Mouse (Mus musculus): ENCODE measurements around the gene Lama4. TPM values are rescaled to one million over a fixed set of nuclear protein-coding genes. Genes with fewer than 3 reads are reported as not detected.

The Lama4 gene
- 94.2 and 95.1 TPM in 2 replicates for polyA plus RNA-seq (2015; fragmentation: Nextera tagmentation; extraction: Ambion mirVana)

- no peaks in the 10 kb centered on the region for H3K36me3 ChIP-seq
- H3K27me3 ChIP-seq = no peaks in the 10 kb centered on the region
- peak within 1 kb of the TSS; percentile 92 for H3K27ac ChIP-seq (replicated peaks)
- H3K4me2 ChIP-seq (replicated peaks) = peak within 1 kb of the TSS; percentile 60
- peaks cover 16% of the 10 kb centered on the region for H3K4me1 ChIP-seq
- peak; percentile 84 for ATAC-seq (ENCODE audit: insufficient number of reproducible peaks, low FRiP score, low TSS enrichment, low read depth)
- peak within 1 kb of the TSS; percentile 64 for H3K9ac ChIP-seq
- 2% methylated on average over 24 of the region's 24 CpGs for WGBS
- no peaks in the 10 kb centered on the region for H3K9me3 ChIP-seq (replicated peaks)
- peak within 1 kb of the TSS; percentile 61 for H3K4me3 ChIP-seq (replicated peaks)
These were observed at the start of gene Lama4 for GRCm38 (mm10) chr10:38965075-38965781. Gene Lama4, plus strand, starts transcription at chr10:38965515.

- ATAC-seq (ENCODE audit: insufficient number of reproducible peaks, low FRiP score, low TSS enrichment, low read depth) = no peak
- H3K4me2 ChIP-seq (replicated peaks) = no peak overlapping the region
- WGBS = 58% methylated on average over 4 of the region's 4 CpGs
- no peak overlapping the region for H3K9ac ChIP-seq
- no peaks in the 10 kb centered on the region for H3K9me3 ChIP-seq (replicated peaks)
- no peaks in the 10 kb centered on the region for H3K36me3 ChIP-seq
- no peak overlapping the region for H3K4me3 ChIP-seq (replicated peaks)
- no peak overlapping the region for H3K27ac ChIP-seq (replicated peaks)
- H3K4me1 ChIP-seq = no peaks in the 10 kb centered on the region; the same call in 1 of the 2 replicates
- no peaks in the 10 kb centered on the region for H3K27me3 ChIP-seq
These were observed 49.2 kb upstream of the Lama4 start for GRCm38 (mm10) chr10:38916027-38916617.

- Histone ChIP-seq H3K9ac (no peak overlapping the region), H3K4me3 (replicated peaks) (no peak overlapping the region), H3K27me3 (no peaks in the 10 kb centered on the region), H3K36me3 (no peaks in the 10 kb centered on the region), H3K4me2 (replicated peaks) (no peak overlapping the region), H3K9me3 (replicated peaks) (no peaks in the 10 kb centered on the region), H3K4me1 (no peaks in the 10 kb centered on the region), H3K27ac (replicated peaks) (no peak overlapping the region)
- no peak for ATAC-seq (ENCODE audit: insufficient number of reproducible peaks, low FRiP score, low TSS enrichment, low read depth)
- 81% methylated on average over 6 of the region's 6 CpGs for WGBS
These were observed 36.2 kb upstream of the Lama4 start for GRCm38 (mm10) chr10:38928940-38929697.

GRCm38 (mm10) chr10:38944701-38945100, 20.6 kb upstream of the Lama4 start:
- Histone ChIP-seq H3K36me3 (no peaks in the 10 kb centered on the region), H3K4me3 (replicated peaks) (no peak overlapping the region), H3K9ac (no peak overlapping the region), H3K9me3 (replicated peaks) (no peaks in the 10 kb centered on the region), H3K4me1 (no peaks in the 10 kb centered on the region), H3K27me3 (no peaks in the 10 kb centered on the region), H3K4me2 (replicated peaks) (no peak overlapping the region), H3K27ac (replicated peaks) (no peak overlapping the region)
- ATAC-seq (ENCODE audit: insufficient number of reproducible peaks, low FRiP score, low TSS enrichment, low read depth) = no peak
- 42% methylated on average over 2 of the region's 2 CpGs for WGBS

GRCm38 (mm10) chr10:38961920-38962319, 3.4 kb upstream of the Lama4 start:
- H3K36me3 ChIP-seq = no peaks in the 10 kb centered on the region
- H3K27me3 ChIP-seq = no peaks in the 10 kb centered on the region
- peaks cover 5% of the 10 kb centered on the region; the same call in 1 of the 2 replicates for H3K4me1 ChIP-seq
- no peak for ATAC-seq (ENCODE audit: insufficient number of reproducible peaks, low FRiP score, low TSS enrichment, low read depth)
- H3K4me3 ChIP-seq (replicated peaks) = no peak overlapping the region
- 49% methylated on average over 2 of the region's 2 CpGs for WGBS
- H3K9ac ChIP-seq = no peak overlapping the region
- no peak overlapping the region for H3K4me2 ChIP-seq (replicated peaks)
- no peaks in the 10 kb centered on the region for H3K9me3 ChIP-seq (replicated peaks)
- no peak overlapping the region for H3K27ac ChIP-seq (replicated peaks)

- Histone ChIP-seq H3K4me3 (replicated peaks) (peak overlapping the region; percentile 61; the same call in 1 of the 2 replicates), H3K9me3 (replicated peaks) (no peaks in the 10 kb centered on the region), H3K27ac (replicated peaks) (peak overlapping the region; percentile 92), H3K36me3 (no peaks in the 10 kb centered on the region), H3K4me1 (peaks cover 12% of the 10 kb centered on the region), H3K27me3 (no peaks in the 10 kb centered on the region), H3K9ac (no peak overlapping the region), H3K4me2 (replicated peaks) (peak overlapping the region; percentile 60)
- WGBS = 54% methylated on average over 4 of the region's 4 CpGs
- peak; percentile 12; the same call in 1 of the 2 replicates for ATAC-seq (ENCODE audit: insufficient number of reproducible peaks, low FRiP score, low TSS enrichment, low read depth)
These were observed 618 bp upstream of the Lama4 start for GRCm38 (mm10) chr10:38964719-38965074.

- ATAC-seq (ENCODE audit: insufficient number of reproducible peaks, low FRiP score, low TSS enrichment, low read depth) = peak; percentile 56
- WGBS = 7% methylated on average over 14 of the region's 14 CpGs
- H3K36me3 ChIP-seq = no peaks in the 10 kb centered on the region
These were observed 542 bp downstream of the Lama4 start for GRCm38 (mm10) chr10:38965857-38966256.

GRCm38 (mm10) chr10:38966646-38967045, 1.3 kb downstream of the Lama4 start:
- ATAC-seq (ENCODE audit: insufficient number of reproducible peaks, low FRiP score, low TSS enrichment, low read depth) = no peak
- Histone ChIP-seq H3K9ac (peak overlapping the region; percentile 64), H3K27ac (replicated peaks) (peak overlapping the region; percentile 92)

More at GRCm38 (mm10) chr10:38965857-38966256, 542 bp downstream of the Lama4 start:
- Histone ChIP-seq H3K27me3 (no peaks in the 10 kb centered on the region), H3K27ac (replicated peaks) (peak overlapping the region; percentile 92), H3K4me1 (peaks cover 16% of the 10 kb centered on the region), H3K9ac (peak overlapping the region; percentile 64), H3K9me3 (replicated peaks) (no peaks in the 10 kb centered on the region), H3K4me2 (replicated peaks) (peak overlapping the region; percentile 60), H3K4me3 (replicated peaks) (peak overlapping the region; percentile 61)

GRCm38 (mm10) chr10:38968326-38969072, 3.2 kb downstream of the Lama4 start:
- 55% methylated on average over 10 of the region's 10 CpGs for WGBS
- H3K9me3 ChIP-seq (replicated peaks) = no peaks in the 10 kb centered on the region
- no peaks in the 10 kb centered on the region for H3K36me3 ChIP-seq
- peak overlapping the region; percentile 71 for H3K27ac ChIP-seq (replicated peaks)
- H3K9ac ChIP-seq = no peak overlapping the region
- 0 out of 2 replicates have a peak, but pooled peaks have one; percentile 21 for ATAC-seq (ENCODE audit: insufficient number of reproducible peaks, low FRiP score, low TSS enrichment, low read depth)
- H3K4me2 ChIP-seq (replicated peaks) = peak overlapping the region; percentile 60
- peak overlapping the region; percentile 61 for H3K4me3 ChIP-seq (replicated peaks)
- peaks cover 20% of the 10 kb centered on the region for H3K4me1 ChIP-seq
- H3K27me3 ChIP-seq = no peaks in the 10 kb centered on the region

More at GRCm38 (mm10) chr10:38966646-38967045, 1.3 kb downstream of the Lama4 start:
- Histone ChIP-seq H3K4me1 (peaks cover 16% of the 10 kb centered on the region), H3K4me3 (replicated peaks) (peak overlapping the region; percentile 61), H3K9me3 (replicated peaks) (no peaks in the 10 kb centered on the region), H3K27me3 (no peaks in the 10 kb centered on the region), H3K4me2 (replicated peaks) (peak overlapping the region; percentile 60), H3K36me3 (no peaks in the 10 kb centered on the region)
- WGBS = 62% methylated on average over 2 of the region's 2 CpGs

GRCm38 (mm10) chr10:38969543-38969942, 4.2 kb downstream of the Lama4 start:
- no peaks in the 10 kb centered on the region for H3K36me3 ChIP-seq
- peak overlapping the region; percentile 60; the same call in 1 of the 2 replicates for H3K4me2 ChIP-seq (replicated peaks)
- no peaks in the 10 kb centered on the region for H3K9me3 ChIP-seq (replicated peaks)
- peak overlapping the region; percentile 61; the same call in 1 of the 2 replicates for H3K4me3 ChIP-seq (replicated peaks)
- H3K27ac ChIP-seq (replicated peaks) = 0 out of 2 replicates have a peak overlapping the region, but pooled peaks have one; percentile 6
- no peaks in the 10 kb centered on the region for H3K27me3 ChIP-seq
- no peak overlapping the region for H3K9ac ChIP-seq
- no peak for ATAC-seq (ENCODE audit: insufficient number of reproducible peaks, low FRiP score, low TSS enrichment, low read depth)
- H3K4me1 ChIP-seq = peaks cover 24% of the 10 kb centered on the region
- WGBS = 74% methylated on average over 2 of the region's 2 CpGs

Measured in embryonic facial prominence, embryonic 15.5 days (tissue).